Mouse (Mus musculus) right cerebral cortex, postnatal 14 days (tissue): Measurements from ENCODE around the gene Ddx60.

Source experiments
- DNase-seq: peaks from one replicate; pipeline ENCODE4 v3.0.0; 2022

Ddx60 gene

GRCm38 (mm10) chr8:61989464-61989863, 61.6 kb downstream of the Ddx60 start:
- no peak for DNase-seq

- no peak for DNase-seq
Measured at GRCm38 (mm10) chr8:61992796-61993195, 64.9 kb downstream of the Ddx60 start.

GRCm38 (mm10) chr8:61997125-61997524, 69.2 kb downstream of the Ddx60 start:
- no peak for DNase-seq

GRCm38 (mm10) chr8:62014166-62014565, 86.3 kb downstream of the Ddx60 start:
- DNase-seq, result no peak

GRCm38 (mm10) chr8:62014582-62014981, 86.7 kb downstream of the Ddx60 start:
- no peak for DNase-seq

- DNase-seq, result no peak
Measured at GRCm38 (mm10) chr8:62034351-62034750, 106.5 kb downstream of the Ddx60 start.

GRCm38 (mm10) chr8:62046809-62047208, 118.9 kb downstream of the Ddx60 start:
- DNase-seq, result no peak

- DNase-seq, result no peak
Measured at GRCm38 (mm10) chr8:62060357-62060756, 132.5 kb downstream of the Ddx60 start.

- no peak for DNase-seq
Measured at GRCm38 (mm10) chr8:62068305-62068704, 140.4 kb downstream of the Ddx60 start.

- DNase-seq, result no peak
Measured at GRCm38 (mm10) chr8:62080195-62080802, 152.4 kb downstream of the Ddx60 start.

GRCm38 (mm10) chr8:62081804-62082203, 153.9 kb downstream of the Ddx60 start:
- DNase-seq, result no peak
